Mouse (Mus musculus) midbrain, embryonic 11.5 days (tissue): ENCODE measurements around the gene Tmem267. TPM values are rescaled to one million over a fixed set of nuclear protein-coding genes. Genes with fewer than 3 reads are reported as not detected.
"Not testable (repeated sequence)": the region's sequence is repeated elsewhere in the genome, so short reads cannot be mapped to it uniquely, and the experiment has no call there.

Experiments
- ATAC-seq: fragments of 200-750 bp; cut with Nextera tagmentation; 2 replicates; pipeline ENCODE4 v1.8.0; 2017; ENCODE audit warnings: moderate TSS enrichment, moderate library complexity; ENCODE audit not compliant: low FRiP score
- DNase-seq: peaks from one replicate; pipeline ENCODE4 v3.0.0; 2015; ENCODE audit warnings: low spot score; ENCODE audit errors: missing footprints
- H3K27ac ChIP-seq: fragments of 300-500 bp; sonication (generic); 2 replicates; pipeline ENCODE4 v1.5.1; 2014; ENCODE audit warnings: low read depth, low read length
- H3K27me3 ChIP-seq: fragments of 300-500 bp; sonication (generic); 2 replicates; pipeline ENCODE4 v1.6.1; 2014; ENCODE audit warnings: mild to moderate bottlenecking, low read length, moderate library complexity, mixed read lengths; ENCODE audit not compliant: control insufficient read depth, insufficient read depth
- H3K36me3 ChIP-seq: fragments of 300-500 bp; sonication (generic); 2 replicates; pipeline ENCODE4 v1.6.1; 2014; ENCODE audit warnings: mild to moderate bottlenecking, low read length, moderate library complexity, mixed read lengths; ENCODE audit not compliant: control insufficient read depth, insufficient read depth
- H3K4me1 ChIP-seq: fragments of 300-500 bp; sonication (generic); 2 replicates; pipeline ENCODE4 v1.6.1; 2014; ENCODE audit warnings: low read length; ENCODE audit not compliant: control insufficient read depth, insufficient read depth
- H3K4me2 ChIP-seq: fragments of 300-500 bp; sonication (generic); 2 replicates; pipeline ENCODE4 v1.6.1; 2014; ENCODE audit warnings: mild to moderate bottlenecking, moderate library complexity
- H3K4me3 ChIP-seq: fragments of 300-500 bp; sonication (generic); 2 replicates; pipeline ENCODE4 v1.5.1; 2014; ENCODE audit warnings: low read depth, low read length
- H3K9ac ChIP-seq: fragments of 300-500 bp; sonication (generic); 2 replicates; pipeline ENCODE4 v1.6.1; 2014; ENCODE audit warnings: low read length
- H3K9me3 ChIP-seq: fragments of 300-500 bp; sonication (generic); 2 replicates; pipeline ENCODE4 v1.6.1; 2016; ENCODE audit warnings: low read length; ENCODE audit not compliant: control insufficient read depth
- WGBS: fragments of 180-500 bp; shearing (Covaris S2); extraction: QIAGEN DNeasy Blood & Tissue Kit; methylation state at CpG from one replicate; pipeline ENCODE4 v1.1.7; 2014; 5-methylcytosine and 5-hydroxymethylcytosine counted together
- polyA plus RNA-seq: library from polyadenylated mRNA; unstranded; fragments of >200 nt; fragmentation: Nextera tagmentation; extraction: Ambion mirVana; gene quantifications from 2 replicates; pipeline ENCODE4 v1.2.1, GENCODE M21; 2014

Tmem267 gene
- polyA plus RNA-seq, 1 experiment from 2014 or later: 2.6 TPM

DNA sequence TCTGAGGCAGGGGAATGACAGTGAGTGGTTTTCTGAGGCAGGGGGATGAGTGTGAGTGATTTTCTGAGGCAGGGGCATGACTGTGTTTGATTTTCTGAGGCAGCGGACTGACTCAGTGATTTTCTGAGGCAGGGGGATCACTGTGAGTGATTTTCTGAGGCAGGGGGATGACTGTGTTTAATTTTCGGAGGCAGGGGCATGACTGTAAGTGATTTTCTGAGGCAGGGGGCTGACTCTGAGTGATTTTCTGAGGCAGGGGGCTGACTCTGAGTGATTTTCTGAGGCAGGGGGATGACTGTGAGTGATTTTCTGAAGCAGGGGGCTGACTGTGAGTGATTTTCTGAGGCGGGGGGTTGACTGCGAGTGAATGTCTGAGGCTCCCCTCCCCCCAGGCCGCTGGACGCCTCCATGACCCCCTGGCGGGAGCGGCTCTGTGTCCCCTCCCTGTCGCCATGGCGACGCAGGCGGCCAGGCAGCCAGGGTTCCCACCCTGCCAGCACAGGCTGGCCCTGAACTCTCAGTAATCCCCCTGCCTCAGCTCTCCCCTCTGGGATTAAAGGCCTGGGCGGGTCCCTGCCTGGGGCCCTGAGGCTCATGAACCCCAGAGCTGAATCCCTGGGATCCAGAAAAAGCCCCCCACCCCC is 115.0 kb downstream of the Tmem267 start:
- not testable (repeated sequence) for H3K9ac ChIP-seq, H3K4me2 ChIP-seq, H3K36me3 ChIP-seq, ATAC-seq, H3K9me3 ChIP-seq, H3K27me3 ChIP-seq, H3K27ac ChIP-seq, H3K4me1 ChIP-seq, H3K4me3 ChIP-seq
- DNase-seq: peak; percentile 89
- WGBS: 38% methylated on average over 13 of the region's 13 CpGs

GRCm38 (mm10) chr13:119603890-119604289 is 116.1 kb downstream of the Tmem267 start:
- WGBS: 94% methylated on average over 6 of the region's 8 CpGs
- not testable (repeated sequence) for H3K27ac ChIP-seq, H3K9ac ChIP-seq, H3K36me3 ChIP-seq, DNase-seq, H3K4me3 ChIP-seq, H3K27me3 ChIP-seq, H3K4me2 ChIP-seq, H3K9me3 ChIP-seq, H3K4me1 ChIP-seq
- ATAC-seq: peak; percentile 33

GRCm38 (mm10) chr13:119604322-119604721 is 116.5 kb downstream of the Tmem267 start:
- H3K4me3 ChIP-seq, H3K27ac ChIP-seq, H3K9ac ChIP-seq, H3K36me3 ChIP-seq, H3K27me3 ChIP-seq, H3K9me3 ChIP-seq, H3K4me1 ChIP-seq, H3K4me2 ChIP-seq, DNase-seq: not testable (repeated sequence)
- 0 out of 2 replicates have a peak, but pooled peaks have one; percentile 17 for ATAC-seq
- 91% methylated on average over 7 of the region's 9 CpGs for WGBS

DNA sequence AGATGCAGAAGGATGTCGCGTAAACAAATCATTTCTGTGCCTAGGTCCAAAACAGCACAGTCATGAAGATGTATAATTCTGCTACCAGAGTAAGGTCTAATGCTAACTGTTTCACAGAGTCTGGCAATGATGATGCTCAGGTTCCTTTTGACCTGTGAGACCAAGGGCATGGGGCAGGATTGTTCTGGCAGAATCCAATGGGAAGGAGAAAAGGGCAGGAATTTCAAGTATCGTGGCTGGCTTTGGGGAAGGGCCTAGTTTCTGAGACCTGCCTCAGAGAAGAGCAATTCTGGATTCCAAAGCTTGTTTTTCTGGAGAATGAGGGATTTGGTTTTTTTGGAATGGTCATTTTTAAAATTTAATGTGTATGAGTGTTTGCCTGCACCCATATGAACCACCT is 131.0 kb downstream of the Tmem267 start:
- WGBS: 95% methylated on average over 3 of the region's 3 CpGs
- Histone ChIP-seq H3K27me3 (no peaks in the 10 kb centered on the region), H3K36me3 (no peaks in the 10 kb centered on the region), H3K27ac (no peak overlapping the region), H3K4me1 (no peaks in the 10 kb centered on the region), H3K9ac (no peak overlapping the region), H3K4me3 (no peak overlapping the region), H3K9me3 (no peaks in the 10 kb centered on the region), H3K4me2 (no peak overlapping the region)
- ATAC-seq (no peak), DNase-seq (no peak)

DNA sequence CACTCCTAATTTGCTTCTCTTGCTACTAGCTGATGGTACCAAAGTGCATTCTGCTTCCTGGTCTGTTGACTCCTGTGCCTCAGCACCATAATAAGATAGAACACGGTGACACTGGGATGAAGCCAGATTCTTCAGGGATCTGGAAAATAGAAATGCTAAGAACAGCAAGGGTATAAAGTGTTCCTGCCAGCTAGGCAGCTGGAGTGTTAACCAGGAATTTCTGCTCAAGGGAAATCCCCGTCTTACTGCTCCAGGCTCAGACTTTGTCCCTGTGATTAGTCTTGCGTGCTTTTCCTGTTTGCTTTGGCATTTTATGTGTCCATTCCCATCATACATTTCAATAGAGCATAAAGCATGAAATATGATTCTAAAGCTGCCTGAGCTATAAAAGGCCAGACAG is 131.9 kb downstream of the Tmem267 start:
- H3K9me3 ChIP-seq: no peaks in the 10 kb centered on the region
- no peaks in the 10 kb centered on the region for H3K36me3 ChIP-seq
- no peak overlapping the region for H3K9ac ChIP-seq
- no peaks in the 10 kb centered on the region for H3K4me1 ChIP-seq
- 91% methylated on average over 3 of the region's 3 CpGs for WGBS
- H3K4me2 ChIP-seq: no peak overlapping the region
- H3K27ac ChIP-seq: no peak overlapping the region
- H3K4me3 ChIP-seq: no peak overlapping the region
- DNase-seq (no peak), ATAC-seq (no peak)
- H3K27me3 ChIP-seq: no peaks in the 10 kb centered on the region

DNA sequence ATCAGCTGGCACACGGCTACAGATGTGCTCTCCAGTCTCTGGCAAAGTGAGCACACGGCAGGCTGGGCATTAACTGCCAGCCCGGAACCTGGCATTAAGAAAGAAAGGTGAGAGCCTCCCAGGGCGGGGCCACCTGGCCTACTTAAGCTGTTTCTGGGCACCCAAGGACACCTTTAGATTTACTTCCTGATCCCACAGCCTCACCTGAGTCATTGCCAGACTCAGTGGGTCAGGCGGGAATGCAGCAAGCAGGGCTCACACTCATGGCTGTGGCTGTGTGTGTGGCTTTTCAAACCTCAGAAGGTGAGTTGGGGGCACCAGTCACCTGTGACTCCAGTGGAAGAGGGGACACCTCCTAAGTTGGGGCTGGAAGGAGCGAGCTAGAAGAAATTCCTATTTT is 135.8 kb downstream of the Tmem267 start, which contains the start of gene Ccl28:
TSS of gene Ccl28 (plus strand) at position 186 of the 400 bp plus-strand sequence.
- ATAC-seq: no peak
- 89% methylated on average over 6 of the region's 6 CpGs for WGBS
- no peaks in the 10 kb centered on the region for H3K4me1 ChIP-seq
- DNase-seq: no peak
- H3K27me3 ChIP-seq: no peaks in the 10 kb centered on the region
- H3K27ac ChIP-seq: no peak within 1 kb of the TSS
- H3K4me2 ChIP-seq: no peak within 1 kb of the TSS
- no peak within 1 kb of the TSS for H3K4me3 ChIP-seq
- H3K9me3 ChIP-seq: no peaks in the 10 kb centered on the region
- H3K9ac ChIP-seq: no peak within 1 kb of the TSS
- H3K36me3 ChIP-seq: no peaks in the 10 kb centered on the region

GRCm38 (mm10) chr13:119625952-119626351 is 138.1 kb downstream of the Tmem267 start:
- not testable (repeated sequence) for ATAC-seq, H3K9ac ChIP-seq, H3K9me3 ChIP-seq, H3K27ac ChIP-seq, H3K4me1 ChIP-seq, H3K36me3 ChIP-seq, DNase-seq, H3K4me3 ChIP-seq, H3K4me2 ChIP-seq, H3K27me3 ChIP-seq
- WGBS: 80% methylated on average over 5 of the region's 5 CpGs

DNA sequence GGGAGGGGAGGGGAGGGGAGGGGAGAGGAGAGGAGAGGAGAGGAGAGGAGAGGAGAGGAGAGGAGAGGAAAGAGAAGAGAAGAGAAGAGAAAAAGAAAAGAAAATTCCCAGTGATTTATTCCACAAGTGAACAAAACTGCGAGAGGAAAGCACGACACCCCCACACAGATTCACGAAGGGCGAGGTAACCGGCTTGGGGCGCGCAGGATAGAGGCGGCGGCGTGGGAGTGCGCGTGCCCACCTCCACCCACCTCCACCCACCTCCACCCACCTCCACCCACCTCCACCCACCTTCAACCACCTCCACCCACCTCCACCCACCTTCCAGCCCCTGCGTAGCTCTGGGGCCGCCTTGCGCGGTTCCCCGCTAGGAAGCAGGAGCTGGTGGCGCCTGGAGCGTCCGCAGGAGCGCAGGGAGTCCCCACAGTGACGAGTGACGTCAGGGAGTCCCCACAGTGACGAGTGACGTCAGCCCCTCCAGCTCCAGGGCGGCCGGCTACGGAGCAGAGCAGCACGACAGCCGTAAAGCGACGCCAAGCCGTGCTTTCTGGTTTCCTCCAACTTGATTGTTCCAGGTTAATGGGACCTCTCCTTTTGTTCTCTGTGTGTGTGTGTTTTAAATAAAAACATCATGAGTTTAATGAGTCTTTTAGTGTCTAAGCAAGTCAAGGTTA is 143.8 kb downstream of the Tmem267 start:
- ATAC-seq: peak; percentile 97
- H3K27ac ChIP-seq: no peak overlapping the region
- no peaks in the 10 kb centered on the region for H3K4me1 ChIP-seq
- no peaks in the 10 kb centered on the region for H3K9me3 ChIP-seq
- H3K9ac ChIP-seq: peak overlapping the region; percentile 24; the same call in 1 of the 2 replicates
- peak overlapping the region; percentile 35 for H3K4me3 ChIP-seq
- DNase-seq: peak; percentile 98
- no peaks in the 10 kb centered on the region for H3K27me3 ChIP-seq
- H3K4me2 ChIP-seq: peak overlapping the region; percentile 34
- 4% methylated on average over 21 of the region's 33 CpGs for WGBS
- H3K36me3 ChIP-seq: no peaks in the 10 kb centered on the region

- peak overlapping the region; percentile 34; the same call in 1 of the 2 replicates for H3K4me2 ChIP-seq
- H3K36me3 ChIP-seq: no peaks in the 10 kb centered on the region
- ATAC-seq: peak; percentile 55
- no peak overlapping the region for H3K9ac ChIP-seq
- H3K27me3 ChIP-seq: no peaks in the 10 kb centered on the region
- WGBS: 88% methylated on average over 4 of the region's 4 CpGs
- no peak overlapping the region for H3K27ac ChIP-seq
- H3K4me1 ChIP-seq: no peaks in the 10 kb centered on the region
- H3K9me3 ChIP-seq: no peaks in the 10 kb centered on the region
- peak overlapping the region; percentile 35; the same call in 1 of the 2 replicates for H3K4me3 ChIP-seq
- peak; percentile 84 for DNase-seq
Observed at GRCm38 (mm10) chr13:119632156-119632548, 144.3 kb downstream of the Tmem267 start.
